Mouse (Mus musculus): Measurements from ENCODE around the gene Rpl38.

Gene Rpl38

GRCm38 (mm10) chr11:114680291-114680690 lies 12.0 kb downstream of the Rpl38 start:
- DNase-seq (ENCODE audit: low spot score) = no peak

- DNase-seq (ENCODE audit: low spot score) = no peak
These were observed 12.7 kb downstream of the Rpl38 start for GRCm38 (mm10) chr11:114681054-114681453.

- no peak for DNase-seq (ENCODE audit: low spot score)
These were observed 14.1 kb downstream of the Rpl38 start for GRCm38 (mm10) chr11:114682321-114682900.

GRCm38 (mm10) chr11:114683029-114683721 lies 14.9 kb downstream of the Rpl38 start:
- DNase-seq (ENCODE audit: low spot score) = no peak

- no peak for DNase-seq (ENCODE audit: low spot score)
These were observed 15.6 kb downstream of the Rpl38 start for GRCm38 (mm10) chr11:114683722-114684621.

- DNase-seq (ENCODE audit: low spot score) = no peak
These were observed 16.5 kb downstream of the Rpl38 start for GRCm38 (mm10) chr11:114684627-114685373.

GRCm38 (mm10) chr11:114685526-114686040 lies 17.3 kb downstream of the Rpl38 start:
- no peak for DNase-seq (ENCODE audit: low spot score)

- DNase-seq (ENCODE audit: low spot score) = no peak
These were observed 18.1 kb downstream of the Rpl38 start for GRCm38 (mm10) chr11:114686221-114686959.

- no peak for DNase-seq (ENCODE audit: low spot score)
These were observed 19.4 kb downstream of the Rpl38 start for GRCm38 (mm10) chr11:114687574-114688188.

- no peak for DNase-seq (ENCODE audit: low spot score)
These were observed 20.4 kb downstream of the Rpl38 start for GRCm38 (mm10) chr11:114688729-114689128.

- DNase-seq (ENCODE audit: low spot score) = no peak
These were observed 21.9 kb downstream of the Rpl38 start for GRCm38 (mm10) chr11:114690192-114690591.

GRCm38 (mm10) chr11:114691454-114692182 lies 23.3 kb downstream of the Rpl38 start:
- DNase-seq (ENCODE audit: low spot score) = no peak

- no peak for DNase-seq (ENCODE audit: low spot score)
These were observed 24.3 kb downstream of the Rpl38 start for GRCm38 (mm10) chr11:114692601-114693000.

- no peak for DNase-seq (ENCODE audit: low spot score)
These were observed 25.1 kb downstream of the Rpl38 start for GRCm38 (mm10) chr11:114693456-114693855.

GRCm38 (mm10) chr11:114694451-114694850 lies 26.1 kb downstream of the Rpl38 start:
- DNase-seq (ENCODE audit: low spot score) = no peak

GRCm38 (mm10) chr11:114698496-114698895 lies 30.2 kb downstream of the Rpl38 start:
- DNase-seq (ENCODE audit: low spot score) = no peak

- no peak for DNase-seq (ENCODE audit: low spot score)
These were observed 31.2 kb downstream of the Rpl38 start for GRCm38 (mm10) chr11:114699511-114699910.

GRCm38 (mm10) chr11:114702311-114702995 lies 34.1 kb downstream of the Rpl38 start:
- no peak for DNase-seq (ENCODE audit: low spot score)

GRCm38 (mm10) chr11:114702996-114703361 lies 34.7 kb downstream of the Rpl38 start:
- no peak for DNase-seq (ENCODE audit: low spot score)

Data from spleen, adult 12 weeks (tissue).